Mouse (Mus musculus) embryonic facial prominence, embryonic 12.5 days (tissue): ENCODE measurements around the gene Dntt. TPM values are rescaled to one million over a fixed set of nuclear protein-coding genes. Genes with fewer than 3 reads are reported as not detected.

Experiments used
- ATAC-seq: fragments of 200-750 bp; cut with Nextera tagmentation; 2 replicates; pipeline ENCODE4 v1.8.0; 2017; ENCODE audit not compliant: insufficient number of reproducible peaks, insufficient read depth, low FRiP score, low TSS enrichment
- H3K27ac ChIP-seq: fragments of 300-500 bp; sonication (generic); 2 replicates; pipeline ENCODE4 v1.5.1; 2016; ENCODE audit warnings: mild to moderate bottlenecking
- H3K27me3 ChIP-seq: fragments of 300-500 bp; sonication (generic); 2 replicates; pipeline ENCODE4 v1.6.1; 2016; ENCODE audit warnings: mild to moderate bottlenecking, moderate library complexity
- H3K36me3 ChIP-seq: fragments of 300-500 bp; sonication (generic); 2 replicates; pipeline ENCODE4 v1.6.1; 2016; ENCODE audit warnings: mild to moderate bottlenecking
- H3K4me1 ChIP-seq: fragments of 300-500 bp; sonication (generic); 2 replicates; pipeline ENCODE4 v1.6.1; 2016
- H3K4me2 ChIP-seq: fragments of 300-500 bp; sonication (generic); replicated peaks from 2 replicates; pipeline ENCODE4 v1.6.1; 2016; ENCODE audit warnings: mild to moderate bottlenecking, moderate library complexity
- H3K4me3 ChIP-seq: fragments of 300-500 bp; sonication (generic); 2 replicates; pipeline ENCODE4 v1.5.1; 2016; ENCODE audit warnings: mild to moderate bottlenecking
- H3K9ac ChIP-seq: fragments of 300-500 bp; sonication (generic); 2 replicates; pipeline ENCODE4 v1.6.1; 2016; ENCODE audit warnings: mild to moderate bottlenecking, moderate library complexity
- H3K9me3 ChIP-seq: fragments of 300-500 bp; sonication (generic); 2 replicates; pipeline ENCODE4 v1.6.1; 2016; ENCODE audit warnings: mild to moderate bottlenecking, moderate library complexity
- WGBS: fragments of 180-500 bp; shearing (Covaris S2); methylation state at CpG from one replicate; pipeline ENCODE4 v1.1.7; 2016; 5-methylcytosine and 5-hydroxymethylcytosine counted together
- polyA plus RNA-seq: library from polyadenylated mRNA; unstranded; fragments of >200 nt; fragmentation: Nextera tagmentation; extraction: Ambion mirVana; gene quantifications from 2 replicates; pipeline ENCODE4 v1.2.1, GENCODE M21; 2016

The Dntt gene
- polyA plus RNA-seq, 1 experiment from 2014 or later, result not detected

DNA sequence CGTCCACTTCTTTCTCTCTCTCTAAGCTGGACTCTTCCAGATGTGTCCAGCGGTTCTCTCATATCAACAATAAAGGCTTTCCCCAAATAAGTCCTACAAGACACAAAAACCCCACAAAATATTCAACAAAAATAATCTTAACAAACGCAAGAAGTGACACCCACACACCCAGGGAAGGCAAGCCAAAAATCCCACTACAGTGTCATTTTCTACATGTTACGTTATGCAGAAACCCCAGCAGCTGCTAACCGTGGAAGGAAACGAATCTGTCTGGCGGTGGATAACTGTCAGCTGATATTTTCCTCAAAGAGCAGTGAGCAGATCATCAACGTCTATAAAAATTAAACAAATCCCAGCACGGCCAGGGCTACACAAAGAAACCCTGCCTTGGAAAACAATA, 15.1 kb upstream of the Dntt start:
- 24% methylated on average over 9 of the region's 9 CpGs for WGBS
- Histone ChIP-seq H3K36me3 (no peaks in the 10 kb centered on the region), H3K27me3 (peaks cover 17% of the 10 kb centered on the region), H3K4me3 (no peak overlapping the region), H3K27ac (no peak overlapping the region), H3K9me3 (no peaks in the 10 kb centered on the region), H3K4me2 (no peak overlapping the region), H3K4me1 (peaks cover 10% of the 10 kb centered on the region; the same call in 1 of the 2 replicates), H3K9ac (no peak overlapping the region)
- no peak for ATAC-seq

DNA sequence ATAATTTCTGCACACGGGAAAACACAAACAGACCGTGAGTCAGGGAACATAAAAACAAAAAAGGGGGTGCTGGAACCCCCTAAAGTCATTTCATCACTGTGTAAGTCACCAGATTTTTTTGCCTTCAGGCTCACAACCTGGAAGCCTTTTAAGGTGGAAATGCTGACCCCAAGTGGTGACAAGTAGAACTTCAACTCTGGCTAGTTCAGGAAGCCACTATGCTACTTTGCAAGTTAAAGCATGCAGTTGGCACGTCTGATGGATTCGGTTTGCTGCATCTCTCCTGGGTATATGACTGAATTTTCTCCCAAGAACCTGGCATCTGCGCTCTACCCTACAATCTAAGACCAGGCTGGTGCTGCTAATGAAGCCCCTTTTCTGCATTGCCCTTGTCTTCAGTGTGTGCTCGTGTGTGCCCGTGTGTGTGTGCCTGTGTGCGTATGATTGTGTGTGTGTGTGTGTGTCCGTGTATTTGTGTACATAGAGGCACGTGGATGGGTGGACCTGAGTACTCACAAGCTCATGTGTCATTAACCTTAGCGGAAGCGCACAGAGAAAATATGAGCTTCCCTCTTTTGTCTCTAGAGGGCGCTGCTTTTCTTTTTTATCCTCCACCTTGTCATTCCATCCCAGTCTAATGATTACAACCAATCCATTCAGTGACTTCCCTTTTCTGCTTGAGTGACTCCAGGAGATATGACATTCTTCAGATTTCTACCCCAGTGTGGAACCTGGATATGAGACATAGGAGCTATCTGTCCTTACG, 12.9 kb upstream of the Dntt start:
- peak overlapping the region; percentile 9; the same call in 1 of the 2 replicates for H3K4me3 ChIP-seq
- ATAC-seq, result no peak
- 16% methylated on average over 14 of the region's 14 CpGs for whole genome bisulfite sequencing

DNA sequence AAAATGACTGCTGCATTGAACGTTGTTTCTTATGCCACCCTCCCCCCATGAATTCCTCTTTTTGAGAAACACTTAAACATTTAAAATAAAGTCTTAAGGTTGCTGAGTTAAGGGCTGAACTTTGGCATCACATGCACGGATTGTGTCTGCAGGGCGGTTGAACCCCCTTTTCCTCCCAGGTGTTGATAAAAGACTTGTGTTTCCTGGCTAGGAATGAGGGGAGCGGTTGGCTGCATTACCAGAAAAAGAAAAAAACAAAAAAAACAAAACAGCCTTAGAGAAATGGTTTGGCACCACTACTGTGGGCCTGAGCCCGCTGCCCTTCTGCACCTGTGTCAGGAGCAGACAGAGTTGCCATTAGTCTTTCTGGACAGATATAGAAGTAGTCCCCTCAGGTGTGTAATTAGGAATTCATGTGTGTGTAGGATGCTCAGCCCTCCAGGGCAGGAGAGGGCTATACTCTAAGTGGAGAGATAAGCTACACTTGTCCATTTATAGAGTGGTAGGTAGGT, 9.9 kb upstream of the Dntt start:
- no peaks in the 10 kb centered on the region for H3K9me3 ChIP-seq
- no peaks in the 10 kb centered on the region for H3K36me3 ChIP-seq
- peaks cover 7% of the 10 kb centered on the region; the same call in 1 of the 2 replicates for H3K27me3 ChIP-seq
- WGBS, result 80% methylated on average over 5 of the region's 5 CpGs
- ATAC-seq, result no peak
- H3K4me1 ChIP-seq, result 0 out of 2 replicates have a peak, but pooled peaks cover 4% of the 10 kb centered on the region
- H3K4me2 ChIP-seq, result no peak overlapping the region
- no peak overlapping the region for H3K27ac ChIP-seq
- no peak overlapping the region for H3K9ac ChIP-seq
- H3K4me3 ChIP-seq, result no peak overlapping the region

More for the DNA sequence above, 12.9 kb upstream of the Dntt start:
- peak overlapping the region; percentile 43 for H3K4me2 ChIP-seq
- H3K9ac ChIP-seq, result peak overlapping the region; percentile 38; the same call in 1 of the 2 replicates
- H3K27ac ChIP-seq, result no peak overlapping the region
- H3K27me3 ChIP-seq, result peaks cover 17% of the 10 kb centered on the region
- H3K9me3 ChIP-seq, result no peaks in the 10 kb centered on the region
- no peaks in the 10 kb centered on the region for H3K36me3 ChIP-seq
- H3K4me1 ChIP-seq, result peaks cover 10% of the 10 kb centered on the region; the same call in 1 of the 2 replicates

DNA sequence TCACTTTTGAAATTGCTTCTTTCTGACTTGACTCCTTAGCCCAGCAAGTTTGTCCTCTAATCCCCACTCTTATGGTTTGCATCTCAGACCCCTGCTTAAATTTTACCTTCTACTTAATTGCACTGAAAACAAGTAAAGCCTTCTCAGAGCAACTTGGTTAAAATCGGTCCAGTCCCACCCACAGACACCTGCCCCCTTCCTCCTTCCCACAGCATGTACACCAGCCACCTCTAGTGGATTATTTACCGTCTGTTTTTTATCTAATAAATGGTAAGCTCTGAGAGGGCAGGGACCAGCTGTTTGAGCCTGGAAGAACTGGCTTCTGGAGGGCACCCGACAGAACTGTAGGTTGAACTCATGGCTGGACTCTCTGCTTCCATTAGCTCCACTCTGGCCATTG, 8.5 kb upstream of the Dntt start:
- Histone ChIP-seq H3K4me1 (0 out of 2 replicates have a peak, but pooled peaks cover 4% of the 10 kb centered on the region), H3K27ac (no peak overlapping the region), H3K27me3 (peaks cover 4% of the 10 kb centered on the region; the same call in 1 of the 2 replicates), H3K9me3 (no peaks in the 10 kb centered on the region), H3K36me3 (no peaks in the 10 kb centered on the region), H3K4me2 (no peak overlapping the region), H3K9ac (no peak overlapping the region), H3K4me3 (no peak overlapping the region)
- WGBS, result 64% methylated on average over 3 of the region's 3 CpGs
- no peak for ATAC-seq

DNA sequence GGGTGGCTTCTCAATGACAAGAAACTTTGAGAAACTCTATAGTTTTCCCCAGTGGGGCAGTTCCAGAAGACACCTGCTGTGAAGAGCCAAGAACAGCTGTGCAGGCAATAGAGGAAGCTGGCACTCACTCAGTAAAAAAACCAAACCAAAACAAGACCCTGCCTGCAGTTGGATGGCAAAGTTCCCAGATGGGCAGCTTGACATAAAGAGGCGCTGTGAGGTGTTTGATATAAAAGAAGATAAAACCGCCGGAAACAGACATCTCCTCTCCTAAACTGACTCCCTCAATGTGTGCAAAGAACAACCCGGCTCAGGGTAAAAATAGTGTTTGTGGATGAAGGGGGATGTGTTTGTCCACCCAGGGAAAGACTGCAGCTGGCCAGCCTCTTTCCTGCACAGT, 6.8 kb upstream of the Dntt start:
- peaks cover 4% of the 10 kb centered on the region; the same call in 1 of the 2 replicates for H3K27me3 ChIP-seq
- WGBS, result 87% methylated on average over 4 of the region's 4 CpGs
- no peaks in the 10 kb centered on the region for H3K36me3 ChIP-seq
- H3K4me3 ChIP-seq, result no peak overlapping the region
- H3K27ac ChIP-seq, result no peak overlapping the region
- H3K4me1 ChIP-seq, result no peaks in the 10 kb centered on the region
- no peak overlapping the region for H3K4me2 ChIP-seq
- no peak overlapping the region for H3K9ac ChIP-seq
- ATAC-seq, result no peak
- H3K9me3 ChIP-seq, result no peaks in the 10 kb centered on the region

DNA sequence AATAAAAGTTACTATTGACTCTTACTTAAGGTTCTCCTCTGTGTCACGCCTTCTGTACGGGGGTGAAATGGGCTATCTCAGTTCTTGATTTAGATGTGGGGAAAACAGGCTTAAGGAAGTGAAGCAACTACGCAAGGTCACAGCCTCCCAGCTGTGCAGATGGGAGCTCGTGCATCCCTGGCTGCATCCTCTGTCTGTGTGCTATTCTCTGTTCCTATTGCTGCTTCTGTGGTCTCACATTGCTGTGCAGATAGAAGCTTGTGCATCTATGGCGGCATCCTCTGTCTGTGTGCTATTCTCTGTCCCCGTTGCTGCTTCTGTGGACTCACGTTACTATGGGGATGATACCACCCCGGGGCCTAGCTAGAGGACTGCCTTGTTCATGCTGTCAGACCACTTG, 2.5 kb upstream of the Dntt start:
- H3K36me3 ChIP-seq, result no peaks in the 10 kb centered on the region
- H3K27me3 ChIP-seq, result no peaks in the 10 kb centered on the region
- H3K27ac ChIP-seq, result no peak overlapping the region
- 82% methylated on average over 8 of the region's 8 CpGs for whole genome bisulfite sequencing
- H3K4me3 ChIP-seq, result no peak overlapping the region
- H3K4me2 ChIP-seq, result no peak overlapping the region
- no peaks in the 10 kb centered on the region for H3K9me3 ChIP-seq
- no peak overlapping the region for H3K9ac ChIP-seq
- no peaks in the 10 kb centered on the region for H3K4me1 ChIP-seq
- ATAC-seq, result no peak

DNA sequence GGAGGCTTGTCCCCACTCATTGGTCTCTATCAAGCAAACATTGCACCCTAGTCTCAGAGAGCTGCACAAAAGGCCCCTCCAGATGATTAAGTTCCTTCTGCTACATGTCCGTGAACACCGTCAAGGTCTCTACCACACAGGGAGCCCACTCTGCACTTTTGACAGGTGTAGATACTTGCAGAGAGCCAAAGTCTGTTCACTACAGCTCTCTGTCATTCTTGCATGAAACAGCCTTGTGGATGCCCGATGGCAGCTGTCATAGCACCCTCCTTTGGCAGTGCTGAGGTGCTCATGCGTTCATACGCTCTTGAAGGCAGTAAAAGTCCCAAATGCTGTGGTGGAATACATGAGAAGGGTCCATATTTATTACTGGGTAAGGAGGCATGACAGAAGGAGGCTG, 2.1 kb upstream of the Dntt start:
- H3K4me2 ChIP-seq, result no peak overlapping the region
- WGBS, result 93% methylated on average over 5 of the region's 5 CpGs

DNA sequence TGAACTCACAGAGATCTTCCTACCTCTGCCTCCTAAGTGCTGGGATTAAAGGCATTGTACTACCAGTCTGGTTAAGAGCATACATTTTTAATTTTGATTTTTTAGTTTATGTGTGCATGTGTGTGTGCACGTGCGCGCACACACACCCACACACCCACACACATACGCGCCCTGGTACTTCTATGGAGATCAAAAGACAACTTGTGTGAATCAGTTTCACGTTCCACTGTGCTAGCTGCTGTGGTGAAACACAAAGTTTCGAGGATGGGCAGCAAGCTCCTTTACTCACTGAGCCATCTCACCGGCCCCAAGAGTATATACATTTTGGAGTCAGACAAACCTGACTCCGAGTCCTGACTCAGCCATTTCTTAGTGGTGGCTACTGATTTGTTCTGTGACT, 1.5 kb upstream of the Dntt start:
- no peak overlapping the region for H3K27ac ChIP-seq
- ATAC-seq, result no peak
- no peaks in the 10 kb centered on the region for H3K27me3 ChIP-seq
- H3K36me3 ChIP-seq, result no peaks in the 10 kb centered on the region
- H3K4me3 ChIP-seq, result no peak overlapping the region
- H3K9me3 ChIP-seq, result no peaks in the 10 kb centered on the region
- no peak overlapping the region for H3K4me2 ChIP-seq
- WGBS, result 93% methylated on average over 9 of the region's 9 CpGs
- no peaks in the 10 kb centered on the region for H3K4me1 ChIP-seq
- no peak overlapping the region for H3K9ac ChIP-seq

More for the DNA sequence above, 2.1 kb upstream of the Dntt start:
- Histone ChIP-seq H3K9ac (no peak overlapping the region), H3K27ac (no peak overlapping the region), H3K27me3 (no peaks in the 10 kb centered on the region), H3K36me3 (no peaks in the 10 kb centered on the region), H3K9me3 (no peaks in the 10 kb centered on the region), H3K4me3 (no peak overlapping the region), H3K4me1 (no peaks in the 10 kb centered on the region)
- no peak for ATAC-seq

DNA sequence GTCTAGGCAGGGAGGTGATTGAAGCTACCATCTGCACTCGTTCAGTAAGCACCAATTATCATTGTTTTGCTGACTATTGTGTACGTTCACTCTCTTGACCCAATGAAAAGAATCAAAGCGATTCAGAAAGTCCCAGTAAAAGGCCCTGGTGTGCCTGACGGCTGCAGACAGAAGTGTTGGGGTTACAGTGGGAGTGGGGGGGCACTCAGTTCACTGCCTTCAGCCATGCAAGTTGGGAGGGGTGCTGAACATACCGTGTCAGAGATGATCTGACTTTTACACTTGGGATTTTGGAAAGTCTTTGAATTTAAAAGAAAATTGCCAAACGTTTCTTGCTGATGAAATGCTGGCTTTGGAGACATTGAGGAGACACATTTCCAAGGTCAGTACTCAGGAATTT, 1.1 kb downstream of the Dntt start:
- Histone ChIP-seq H3K27me3 (no peaks in the 10 kb centered on the region), H3K4me2 (no peak overlapping the region), H3K9me3 (no peaks in the 10 kb centered on the region), H3K4me3 (no peak overlapping the region), H3K27ac (no peak overlapping the region), H3K36me3 (no peaks in the 10 kb centered on the region), H3K4me1 (no peaks in the 10 kb centered on the region), H3K9ac (no peak overlapping the region)
- no peak for ATAC-seq
- WGBS, result 69% methylated on average over 6 of the region's 6 CpGs

DNA sequence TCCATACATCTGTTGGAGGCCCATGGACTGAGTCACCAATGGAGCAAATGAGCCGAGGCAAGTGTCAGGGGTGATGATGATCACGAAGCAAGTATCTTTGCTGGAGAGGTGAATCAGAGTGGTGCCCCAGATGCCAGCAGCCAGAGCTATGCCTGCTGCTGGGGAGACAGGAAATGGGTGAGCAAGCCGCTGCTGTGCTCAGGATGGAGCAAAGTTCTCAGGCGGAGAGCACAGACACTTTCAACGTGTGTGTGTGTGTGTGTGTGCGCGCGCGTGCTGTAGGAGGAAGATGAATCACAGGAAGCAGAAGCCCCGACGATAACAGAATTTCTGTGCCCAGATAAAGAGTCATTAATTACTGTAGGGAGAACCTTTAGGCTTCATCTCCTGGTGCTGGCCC, 1.9 kb downstream of the Dntt start:
- no peak overlapping the region for H3K4me3 ChIP-seq
- no peaks in the 10 kb centered on the region for H3K36me3 ChIP-seq
- H3K27ac ChIP-seq, result no peak overlapping the region
- H3K4me1 ChIP-seq, result no peaks in the 10 kb centered on the region
- 82% methylated on average over 11 of the region's 11 CpGs for WGBS
- no peak for ATAC-seq
- no peaks in the 10 kb centered on the region for H3K9me3 ChIP-seq
- no peak overlapping the region for H3K4me2 ChIP-seq
- no peaks in the 10 kb centered on the region for H3K27me3 ChIP-seq
- H3K9ac ChIP-seq, result no peak overlapping the region

DNA sequence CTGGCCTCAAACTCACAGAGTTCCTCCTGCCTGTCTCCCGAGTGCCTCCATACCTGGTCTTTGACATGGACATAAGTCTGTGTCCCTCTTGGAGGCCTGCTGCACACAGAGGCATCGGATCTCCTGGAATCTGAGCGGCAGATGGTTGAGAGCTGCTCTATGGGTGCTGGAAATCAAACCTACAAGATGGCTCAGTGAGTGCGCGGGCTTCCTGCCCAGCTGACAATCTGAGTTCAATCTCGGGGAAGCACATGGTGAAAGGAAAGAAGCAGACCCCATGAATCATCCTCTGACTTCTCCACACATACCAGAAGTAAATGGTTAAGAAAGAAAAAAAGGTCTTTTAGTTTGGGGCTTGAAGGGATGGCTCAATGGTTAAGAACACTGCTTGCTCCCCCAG, 2.8 kb downstream of the Dntt start:
- no peaks in the 10 kb centered on the region for H3K4me1 ChIP-seq
- 86% methylated on average over 6 of the region's 6 CpGs for WGBS

DNA sequence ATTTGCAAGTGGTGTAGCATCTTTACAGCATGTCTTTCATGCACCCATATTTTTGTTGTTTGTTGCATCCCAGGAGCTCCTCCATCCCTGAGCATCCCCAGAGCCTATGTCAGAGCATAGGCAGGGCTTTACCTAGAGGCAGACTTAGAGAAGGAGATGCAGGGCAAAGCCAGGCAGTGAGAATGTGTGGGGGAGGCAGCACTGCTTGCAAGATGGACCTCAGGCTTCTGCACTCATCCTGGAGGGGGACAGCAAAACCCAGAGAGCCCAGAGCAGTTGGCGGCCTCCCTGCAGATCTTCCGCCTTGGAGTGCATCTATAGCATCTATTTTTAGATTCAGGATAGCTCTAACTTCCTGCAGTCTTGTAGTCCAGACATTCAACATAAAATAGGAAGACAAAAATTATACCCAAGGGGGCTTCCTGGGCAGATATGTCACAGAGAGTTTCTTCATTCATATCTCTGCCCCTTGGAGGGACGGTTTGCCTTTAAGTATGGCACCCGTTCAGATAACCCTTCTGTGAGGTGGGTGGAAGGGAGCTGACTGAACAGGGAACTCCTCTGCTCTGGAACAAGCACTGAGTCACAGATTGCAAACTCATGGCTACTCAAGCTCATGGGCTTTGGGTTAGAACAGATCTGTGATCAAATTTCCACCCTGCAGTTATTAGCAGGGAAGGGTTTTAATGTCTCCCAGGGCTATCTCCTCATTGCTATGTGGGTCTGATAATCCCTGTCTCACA, 6.9 kb downstream of the Dntt start:
- Histone ChIP-seq H3K4me3 (no peak overlapping the region), H3K36me3 (no peaks in the 10 kb centered on the region), H3K4me2 (no peak overlapping the region), H3K9me3 (no peaks in the 10 kb centered on the region), H3K27me3 (no peaks in the 10 kb centered on the region), H3K27ac (no peak overlapping the region), H3K9ac (no peak overlapping the region), H3K4me1 (no peaks in the 10 kb centered on the region)
- no peak for ATAC-seq
- WGBS, result 69% methylated on average over 4 of the region's 4 CpGs

More for the DNA sequence above, 2.8 kb downstream of the Dntt start:
- Histone ChIP-seq H3K9me3 (no peaks in the 10 kb centered on the region), H3K36me3 (no peaks in the 10 kb centered on the region), H3K27me3 (no peaks in the 10 kb centered on the region), H3K9ac (no peak overlapping the region), H3K4me3 (no peak overlapping the region), H3K27ac (no peak overlapping the region), H3K4me2 (no peak overlapping the region)
- no peak for ATAC-seq
